Mouse (Mus musculus) limb, embryonic 10.5 days (tissue): ENCODE data around the gene Fmnl3. TPM values are rescaled to one million over a fixed set of nuclear protein-coding genes. Genes with fewer than 3 reads are reported as not detected.

Experiments
- DNase-seq: peaks from one replicate; pipeline ENCODE4 v3.0.0-alpha.2; 2017; ENCODE audit warnings: low spot score
- H3K27ac ChIP-seq: fragments of 300-500 bp; sonication (generic); 2 replicates; pipeline ENCODE4 v1.5.1; 2016; ENCODE audit warnings: mild to moderate bottlenecking
- H3K27me3 ChIP-seq: fragments of 300-500 bp; sonication (generic); 2 replicates; pipeline ENCODE4 v1.6.1; 2016; ENCODE audit warnings: low read depth, mild to moderate bottlenecking; ENCODE audit not compliant: poor library complexity, severe bottlenecking
- H3K36me3 ChIP-seq: fragments of 300-500 bp; sonication (generic); 2 replicates; pipeline ENCODE4 v1.6.1; 2016; ENCODE audit warnings: mild to moderate bottlenecking, moderate library complexity
- H3K4me1 ChIP-seq: fragments of 300-500 bp; sonication (generic); 2 replicates; pipeline ENCODE4 v1.6.1; 2016
- H3K4me3 ChIP-seq: fragments of 300-500 bp; sonication (generic); 2 replicates; pipeline ENCODE4 v1.5.1; 2016; ENCODE audit warnings: mild to moderate bottlenecking, moderate library complexity
- H3K9me3 ChIP-seq: fragments of 300-500 bp; sonication (generic); replicated peaks from 2 replicates; pipeline ENCODE4 v1.6.1; 2016; ENCODE audit warnings: mild to moderate bottlenecking
- WGBS: fragments of 180-500 bp; shearing (Covaris S2); methylation state at CpG from one replicate; pipeline ENCODE4 v1.1.7; 2016; 5-methylcytosine and 5-hydroxymethylcytosine counted together
- polyA plus RNA-seq: library from polyadenylated mRNA; unstranded; fragments of >200 nt; fragmentation: Nextera tagmentation; extraction: Ambion mirVana; gene quantifications from 2 replicates; pipeline ENCODE4 v1.2.1, GENCODE M21; 2016

Gene Fmnl3
- polyA plus RNA-seq, 1 experiment from 2014 or later = 42.2 TPM

DNA sequence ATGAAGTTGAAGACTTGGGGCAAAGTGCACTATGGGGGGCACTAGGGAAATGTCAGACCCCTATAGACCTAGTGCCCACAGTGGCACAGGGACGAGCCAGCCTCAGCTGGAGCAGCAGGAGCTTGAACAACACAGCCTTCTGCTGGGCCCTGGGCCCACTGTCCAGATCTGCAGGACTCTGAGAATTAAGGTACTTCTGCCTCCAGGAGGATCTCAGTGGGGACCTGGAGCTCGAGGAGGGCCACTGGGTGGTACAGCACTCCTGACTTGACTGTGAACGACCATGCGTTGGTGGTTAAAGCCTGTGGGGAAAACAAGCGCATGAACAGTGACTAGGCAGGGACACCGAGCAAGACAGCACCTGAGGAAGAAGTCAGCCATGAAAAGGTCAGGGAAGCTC, 52.2 kb downstream of the Fmnl3 start:
- H3K27me3 ChIP-seq = no peaks in the 10 kb centered on the region
- no peaks in the 10 kb centered on the region for H3K9me3 ChIP-seq
- no peak overlapping the region for H3K4me3 ChIP-seq
- DNase-seq = no peak
- WGBS = 91% methylated on average over 6 of the region's 6 CpGs
- peaks cover 13% of the 10 kb centered on the region; the same call in 1 of the 2 replicates for H3K4me1 ChIP-seq
- H3K36me3 ChIP-seq = peaks cover 99% of the 10 kb centered on the region
- H3K27ac ChIP-seq = peak overlapping the region; percentile 61; the same call in 1 of the 2 replicates

DNA sequence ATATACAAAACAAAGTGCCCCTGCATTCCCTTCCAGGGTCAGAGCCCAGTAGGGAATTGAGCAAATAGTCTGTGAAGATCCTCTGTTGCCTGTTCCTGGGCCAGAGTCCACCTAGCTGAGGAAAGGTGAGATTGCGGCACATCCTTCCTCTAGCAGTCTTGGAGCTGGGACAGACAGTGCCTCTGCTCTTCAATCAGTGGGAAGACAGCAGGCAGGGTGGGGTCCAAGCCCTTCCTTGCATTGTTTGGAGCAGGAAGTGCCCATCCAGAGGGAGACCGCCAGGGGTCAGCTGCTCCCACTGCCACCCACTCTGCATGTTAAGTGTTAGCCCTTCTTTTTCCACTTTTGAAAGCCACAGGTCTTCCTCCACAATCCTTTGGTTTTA, 53.0 kb downstream of the Fmnl3 start:
- no peaks in the 10 kb centered on the region for H3K9me3 ChIP-seq
- no peaks in the 10 kb centered on the region for H3K27me3 ChIP-seq
- H3K4me1 ChIP-seq = peaks cover 13% of the 10 kb centered on the region; the same call in 1 of the 2 replicates
- 85% methylated on average over 2 of the region's 2 CpGs for WGBS
- H3K27ac ChIP-seq = peak overlapping the region; percentile 61
- no peak for DNase-seq
- no peak overlapping the region for H3K4me3 ChIP-seq
- H3K36me3 ChIP-seq = peaks cover 99% of the 10 kb centered on the region

DNA sequence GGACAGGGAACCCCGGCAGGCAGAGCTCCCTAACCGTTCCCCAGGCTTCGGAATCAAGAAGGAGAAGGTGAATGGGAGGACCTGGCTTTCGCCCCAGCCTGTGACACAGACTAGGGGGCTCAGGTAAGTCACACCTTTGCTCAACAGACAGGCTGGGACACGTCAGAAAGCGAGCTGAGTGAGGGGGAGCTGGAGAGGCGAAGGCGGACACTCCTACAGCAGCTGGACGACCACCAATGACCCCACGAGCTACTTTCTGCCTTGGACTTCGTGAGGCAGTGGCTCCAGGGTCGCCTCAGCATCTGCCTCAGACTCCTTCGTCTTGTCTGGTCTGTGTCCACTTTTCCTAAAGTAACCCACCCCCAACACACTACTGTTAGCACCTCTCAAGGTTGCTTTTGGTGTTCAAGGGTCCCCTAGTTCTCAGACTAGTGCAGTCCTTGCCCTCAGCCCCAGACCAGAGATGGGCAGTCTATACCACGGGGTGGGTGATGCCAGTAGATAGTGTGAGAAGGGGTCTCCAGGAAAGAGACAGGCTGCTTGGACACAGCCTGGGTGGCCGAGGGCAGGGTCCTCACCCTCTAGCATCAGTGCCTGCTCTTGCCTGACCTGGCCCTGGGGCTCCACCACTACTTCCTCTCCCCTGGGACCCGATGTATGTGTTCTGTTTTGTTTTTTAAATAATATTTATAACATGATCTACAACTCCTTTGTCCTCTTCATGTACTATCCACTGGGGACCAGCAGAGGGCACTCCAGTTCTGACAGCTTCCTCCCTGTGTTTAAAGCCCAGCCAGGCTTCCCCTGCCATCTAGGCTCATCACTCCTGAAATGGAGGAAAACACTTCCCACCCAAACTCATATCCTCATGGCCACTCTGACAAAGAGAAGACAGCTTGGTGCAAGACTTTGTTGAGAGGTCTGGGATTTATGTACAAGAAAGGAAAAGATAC, 53.7 kb downstream of the Fmnl3 start:
- Histone ChIP-seq H3K4me3 (no peak overlapping the region), H3K4me1 (peaks cover 13% of the 10 kb centered on the region; the same call in 1 of the 2 replicates), H3K27me3 (no peaks in the 10 kb centered on the region), H3K36me3 (peaks cover 99% of the 10 kb centered on the region), H3K9me3 (no peaks in the 10 kb centered on the region), H3K27ac (peak overlapping the region; percentile 85)
- peak; percentile 77 for DNase-seq
- WGBS = 82% methylated on average over 16 of the region's 16 CpGs

DNA sequence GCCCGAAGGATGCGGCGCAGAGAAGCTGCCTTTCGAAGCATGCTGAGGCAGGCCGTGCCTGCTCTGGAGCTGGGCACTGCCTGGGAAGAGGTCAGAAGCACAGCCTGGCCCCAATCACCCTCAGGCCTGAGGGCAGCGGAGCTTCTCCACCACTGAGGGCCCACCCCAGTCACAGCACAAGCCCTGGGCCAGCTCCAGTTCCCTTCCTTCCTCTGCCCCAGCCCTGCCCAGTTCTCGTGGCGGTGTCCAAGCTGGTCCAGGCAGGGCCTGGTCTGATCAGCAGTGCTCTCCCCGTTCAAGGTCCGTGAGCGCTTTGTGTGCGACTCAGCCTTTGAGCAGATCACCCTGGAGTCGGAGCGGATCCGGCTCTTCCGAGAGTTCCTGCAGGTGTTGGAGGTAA, 55.4 kb downstream of the Fmnl3 start:
- 96% methylated on average over 16 of the region's 16 CpGs for WGBS
- H3K36me3 ChIP-seq = peaks cover 99% of the 10 kb centered on the region
- no peaks in the 10 kb centered on the region for H3K9me3 ChIP-seq
- peak overlapping the region; percentile 33 for H3K27ac ChIP-seq
- no peak overlapping the region for H3K4me3 ChIP-seq
- H3K4me1 ChIP-seq = 0 out of 2 replicates have a peak, but pooled peaks cover 6% of the 10 kb centered on the region
- no peak for DNase-seq
- H3K27me3 ChIP-seq = no peaks in the 10 kb centered on the region

DNA sequence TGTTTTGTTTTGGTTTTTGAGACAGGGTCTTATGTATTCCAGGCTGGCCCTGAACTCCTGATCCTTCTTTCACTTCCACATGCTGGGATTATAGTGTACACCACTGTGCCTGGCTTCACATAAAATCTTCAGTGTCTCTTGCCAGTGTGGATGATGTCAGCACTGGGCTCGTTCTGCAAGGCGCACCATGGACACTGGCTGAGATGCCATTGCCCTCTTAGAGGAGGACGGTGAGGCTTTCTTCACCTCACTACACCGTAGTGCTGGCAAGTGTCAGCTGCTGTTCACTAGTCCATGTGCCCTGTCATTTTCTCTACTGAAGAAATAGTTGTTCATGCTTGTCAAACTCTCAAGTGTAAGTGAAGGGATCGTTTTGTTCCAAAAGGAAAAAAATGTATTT, 59.7 kb downstream of the Fmnl3 start:
- Histone ChIP-seq H3K4me1 (0 out of 2 replicates have a peak, but pooled peaks cover 6% of the 10 kb centered on the region), H3K27me3 (no peaks in the 10 kb centered on the region), H3K9me3 (no peaks in the 10 kb centered on the region), H3K36me3 (peaks cover 100% of the 10 kb centered on the region), H3K27ac (no peak overlapping the region), H3K4me3 (no peak overlapping the region)
- no peak for DNase-seq
- WGBS = 96% methylated on average over 5 of the region's 5 CpGs

DNA sequence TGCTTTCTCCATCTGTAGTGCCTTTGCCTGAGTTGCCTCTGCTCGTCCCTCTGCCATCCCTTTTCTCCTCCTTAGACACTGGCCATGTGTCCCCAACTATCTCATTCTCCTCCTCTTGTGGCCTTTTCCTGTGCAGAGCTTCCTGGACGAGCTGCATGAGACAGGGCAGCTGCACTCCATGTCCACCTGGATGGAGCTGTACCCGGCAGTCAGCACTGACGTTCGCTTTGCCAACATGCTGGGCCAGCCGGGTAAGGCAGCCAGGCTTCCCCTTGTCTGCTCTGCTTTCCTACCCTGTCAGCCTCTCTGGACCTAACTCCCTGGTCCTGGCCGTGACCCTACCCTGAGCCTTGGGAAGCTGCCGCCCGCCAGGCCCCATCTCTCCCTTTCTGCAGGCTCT, 60.7 kb downstream of the Fmnl3 start:
- H3K27me3 ChIP-seq = no peaks in the 10 kb centered on the region
- WGBS = 93% methylated on average over 9 of the region's 9 CpGs
- H3K9me3 ChIP-seq = no peaks in the 10 kb centered on the region
- no peak for DNase-seq
- 0 out of 2 replicates have a peak, but pooled peaks cover 2% of the 10 kb centered on the region for H3K4me1 ChIP-seq
- no peak overlapping the region for H3K4me3 ChIP-seq
- no peak overlapping the region for H3K27ac ChIP-seq
- H3K36me3 ChIP-seq = peaks cover 100% of the 10 kb centered on the region

DNA sequence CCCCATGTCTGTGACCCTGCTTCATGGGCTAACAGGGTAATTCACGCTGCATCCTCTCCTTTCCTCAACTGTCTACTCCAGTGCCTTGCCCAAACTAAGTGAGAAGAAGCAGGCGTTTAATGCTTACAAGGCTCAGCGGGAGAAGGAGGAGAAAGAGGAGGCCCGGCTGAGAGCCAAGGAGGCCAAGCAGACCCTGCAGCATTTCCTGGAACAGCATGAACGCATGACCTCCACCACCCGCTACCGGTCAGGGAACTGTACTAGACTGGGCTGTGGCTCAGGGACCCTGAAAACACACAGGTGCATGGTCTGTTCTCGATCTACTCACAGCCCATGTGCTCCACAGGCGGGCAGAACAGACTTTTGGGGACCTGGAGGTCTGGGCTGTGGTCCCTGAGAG, 62.8 kb downstream of the Fmnl3 start:
- no peak overlapping the region for H3K4me3 ChIP-seq
- 91% methylated on average over 9 of the region's 9 CpGs for WGBS
- no peak for DNase-seq
- no peaks in the 10 kb centered on the region for H3K27me3 ChIP-seq
- no peak overlapping the region for H3K27ac ChIP-seq
- peaks cover 99% of the 10 kb centered on the region for H3K36me3 ChIP-seq
- no peaks in the 10 kb centered on the region for H3K9me3 ChIP-seq
- H3K4me1 ChIP-seq = no peaks in the 10 kb centered on the region

DNA sequence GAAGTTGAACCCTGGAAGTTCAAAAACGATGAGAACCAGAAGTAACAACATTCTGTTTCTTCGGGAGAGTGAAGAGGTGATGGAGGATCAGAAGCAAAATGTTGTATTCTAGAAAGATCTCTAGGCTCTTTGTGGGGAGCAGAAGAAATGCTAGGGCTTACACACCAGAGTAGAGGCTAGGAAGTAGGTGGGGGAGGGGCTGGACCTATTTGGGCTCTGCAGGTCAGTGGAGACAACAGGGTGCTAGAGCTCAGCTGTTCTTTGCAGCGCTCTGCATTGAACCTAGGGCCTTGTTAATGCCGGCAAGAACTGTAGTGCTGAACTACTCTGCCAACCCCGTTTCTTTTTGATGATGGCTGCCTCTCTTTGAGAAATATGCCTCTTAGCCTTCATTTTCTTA, 74.1 kb downstream of the Fmnl3 start:
- H3K27me3 ChIP-seq = no peaks in the 10 kb centered on the region
- H3K27ac ChIP-seq = 0 out of 2 replicates have a peak overlapping the region, but pooled peaks have one; percentile 93
- DNase-seq = no peak
- H3K4me3 ChIP-seq = peak overlapping the region; percentile 70
- WGBS = 45% methylated on average over 5 of the region's 5 CpGs
- peaks cover 18% of the 10 kb centered on the region for H3K4me1 ChIP-seq
- H3K36me3 ChIP-seq = peaks cover 17% of the 10 kb centered on the region; the same call in 1 of the 2 replicates
- no peaks in the 10 kb centered on the region for H3K9me3 ChIP-seq

DNA sequence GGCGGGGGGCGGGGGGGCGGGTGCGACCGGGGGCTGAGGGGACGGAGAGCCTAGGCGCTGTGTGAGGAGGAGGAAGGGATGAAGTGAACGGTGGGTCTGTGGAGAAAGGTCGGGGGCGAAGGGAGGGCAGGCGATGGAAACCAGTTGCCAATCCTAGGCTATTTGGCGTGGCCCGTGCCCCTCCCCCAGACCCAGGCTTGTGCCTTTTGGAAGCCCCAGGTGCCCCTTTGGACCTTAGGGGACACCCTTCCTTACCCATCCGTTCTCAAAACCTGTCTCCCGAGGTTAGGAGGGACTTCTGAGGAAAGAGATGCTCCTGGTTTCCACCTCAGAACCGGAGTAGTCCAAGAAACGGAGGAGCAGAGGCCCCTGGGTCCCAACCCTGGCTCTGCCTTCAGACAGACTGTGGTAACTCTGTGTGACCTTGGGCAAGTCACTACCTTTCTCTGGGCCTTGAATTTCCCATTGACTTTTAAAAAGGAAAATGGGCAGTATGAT, 74.7 kb downstream of the Fmnl3 start, which contains the start of gene Fam186b:
TSS of gene Fam186b (minus strand) at position 405 of the 498 bp plus-strand sequence.
- H3K4me1 ChIP-seq = peaks cover 18% of the 10 kb centered on the region
- H3K27ac ChIP-seq = peak within 1 kb of the TSS; percentile 93
- 1% methylated on average over 16 of the region's 17 CpGs for WGBS
- peak within 1 kb of the TSS; percentile 70 for H3K4me3 ChIP-seq
- peak; percentile 60 for DNase-seq
- H3K9me3 ChIP-seq = no peaks in the 10 kb centered on the region
- peaks cover 13% of the 10 kb centered on the region; the same call in 1 of the 2 replicates for H3K36me3 ChIP-seq
- no peaks in the 10 kb centered on the region for H3K27me3 ChIP-seq

DNA sequence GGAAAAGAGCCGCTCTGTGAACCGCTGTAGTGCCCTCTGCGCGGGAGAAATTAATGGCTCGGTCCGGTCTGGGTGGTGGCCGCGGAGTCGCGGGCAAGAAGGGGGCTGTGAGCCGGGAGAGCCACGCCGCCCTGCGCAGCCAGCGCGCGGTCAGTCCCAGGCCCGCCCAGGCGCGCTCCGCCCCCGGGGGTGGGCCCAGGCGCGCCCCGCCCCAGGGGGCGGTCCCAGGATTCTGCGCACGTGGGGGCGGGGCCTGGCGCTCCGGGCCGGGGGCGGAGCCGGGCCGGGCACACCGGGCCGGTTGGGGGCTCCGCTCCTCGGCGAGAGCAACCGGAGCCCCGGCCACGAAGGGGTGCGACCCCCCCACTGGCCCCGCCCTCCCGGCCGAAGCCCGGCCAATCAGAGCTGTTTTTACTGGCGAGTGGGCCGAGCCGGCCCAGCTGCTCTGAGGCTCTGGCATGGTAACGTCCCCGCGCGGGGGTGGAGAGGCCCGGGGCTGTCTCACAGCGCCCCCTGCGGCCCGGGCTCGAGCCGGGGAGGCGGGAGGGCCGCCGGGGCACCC, 75.4 kb downstream of the Fmnl3 start, which contains the start of gene Prpf40b:
TSS of gene Prpf40b (plus strand) at position 275 of the 562 bp plus-strand sequence.
- Histone ChIP-seq H3K4me1 (peaks cover 18% of the 10 kb centered on the region), H3K27me3 (no peaks in the 10 kb centered on the region), H3K9me3 (no peaks in the 10 kb centered on the region), H3K27ac (peak within 1 kb of the TSS; percentile 93), H3K4me3 (peak within 1 kb of the TSS; percentile 70), H3K36me3 (peaks cover 6% of the 10 kb centered on the region; the same call in 1 of the 2 replicates)
- DNase-seq = peak; percentile 94
- under 1% methylated on average over 64 of the region's 64 CpGs for WGBS

DNA sequence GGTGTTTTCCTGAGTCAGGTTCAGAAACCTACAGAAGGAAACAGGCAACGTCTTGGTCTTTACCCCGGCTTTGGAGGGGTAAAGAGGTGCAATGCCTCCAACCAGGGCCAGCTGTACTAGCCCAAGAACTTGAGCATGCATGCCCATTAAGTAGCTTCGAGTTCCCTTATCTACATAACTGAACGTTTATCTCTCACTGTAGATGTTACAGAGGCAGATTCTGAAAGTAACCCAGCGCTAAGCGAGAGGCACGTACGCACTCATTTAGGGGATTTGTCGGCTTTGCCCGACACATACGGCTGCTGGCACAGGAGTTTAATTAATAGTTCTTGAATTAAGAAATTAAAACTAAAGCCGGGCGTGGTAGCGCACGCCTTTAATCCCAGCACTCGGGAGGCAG, 76.0 kb downstream of the Fmnl3 start:
- WGBS = 36% methylated on average over 16 of the region's 16 CpGs
- H3K27ac ChIP-seq = peak overlapping the region; percentile 93

DNA sequence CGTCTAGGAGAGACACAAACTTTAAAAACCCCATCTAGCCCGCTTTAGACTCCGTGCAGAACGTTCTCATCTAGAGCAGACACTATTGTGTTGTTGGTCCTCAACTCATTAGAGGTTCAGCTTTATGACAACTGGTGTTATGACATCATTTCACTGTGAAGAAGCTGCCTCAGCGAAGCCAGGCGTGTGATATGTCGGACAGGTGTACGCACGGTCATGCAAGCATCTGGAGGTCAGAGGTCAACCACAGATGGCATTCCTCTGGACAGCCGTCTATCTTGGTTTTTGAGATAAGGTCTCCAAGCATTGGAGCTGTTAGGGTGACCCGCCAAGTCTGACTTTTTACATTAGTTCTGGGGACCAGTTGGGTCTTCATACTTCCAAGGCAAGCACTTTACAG, 79.7 kb downstream of the Fmnl3 start:
- Histone ChIP-seq H3K27ac (no peak overlapping the region), H3K27me3 (no peaks in the 10 kb centered on the region), H3K4me1 (peaks cover 8% of the 10 kb centered on the region), H3K4me3 (no peak overlapping the region), H3K36me3 (no peaks in the 10 kb centered on the region), H3K9me3 (no peaks in the 10 kb centered on the region)
- no peak for DNase-seq
- WGBS = 90% methylated on average over 11 of the region's 11 CpGs

More for the DNA sequence above, 76.0 kb downstream of the Fmnl3 start:
- no peak for DNase-seq
- H3K4me3 ChIP-seq = peak overlapping the region; percentile 70
- peaks cover 18% of the 10 kb centered on the region for H3K4me1 ChIP-seq
- H3K27me3 ChIP-seq = no peaks in the 10 kb centered on the region
- H3K9me3 ChIP-seq = no peaks in the 10 kb centered on the region
- peaks cover 2% of the 10 kb centered on the region; the same call in 1 of the 2 replicates for H3K36me3 ChIP-seq
